Mouse (Mus musculus) bone marrow, adult 2 months (tissue): ENCODE results near the gene Cdkn1a.

Experiments used
- CTCF ChIP-seq: fragments of 200-500 bp; IDR thresholded peaks from 2 replicates; pipeline ENCODE4 v1.5.1; 2011; ENCODE audit warnings: low read length, control low read depth; ENCODE audit not compliant: control insufficient read depth, insufficient read depth
- POLR2A ChIP-seq: fragments of 200-500 bp; IDR thresholded peaks from 2 replicates; pipeline ENCODE4 v1.6.1; 2011; ENCODE audit warnings: low read depth, mild to moderate bottlenecking, control low read depth, low read length, borderline replicate concordance; ENCODE audit not compliant: control insufficient read depth

- TF ChIP-seq CTCF, result no peak
- no peak for TF ChIP-seq POLR2A
These were observed 14.5 kb upstream of the Cdkn1a start for GRCm38 (mm10) chr17:29076235-29076634.
